Mouse (Mus musculus) heart, postnatal 14 days (tissue): ENCODE measurements at regions not wholly inside any gene's neighbourhood (a gene's known extent, or its start where the extent isn't known, plus 50 kb on each side); places are given as distances from the start of the nearest gene placed in this dataset.

Source experiments
- DNase-seq, 2 experiments: peaks; one replicate each; pipeline ENCODE4 v3.0.0; 2021 to 2022
- intact Hi-C: fragments of 180-260 bp; cut with DNase I; formaldehyde crosslinking; loops from one replicate; pipeline ENCODE4 v1.15.1; 2025

DNA sequence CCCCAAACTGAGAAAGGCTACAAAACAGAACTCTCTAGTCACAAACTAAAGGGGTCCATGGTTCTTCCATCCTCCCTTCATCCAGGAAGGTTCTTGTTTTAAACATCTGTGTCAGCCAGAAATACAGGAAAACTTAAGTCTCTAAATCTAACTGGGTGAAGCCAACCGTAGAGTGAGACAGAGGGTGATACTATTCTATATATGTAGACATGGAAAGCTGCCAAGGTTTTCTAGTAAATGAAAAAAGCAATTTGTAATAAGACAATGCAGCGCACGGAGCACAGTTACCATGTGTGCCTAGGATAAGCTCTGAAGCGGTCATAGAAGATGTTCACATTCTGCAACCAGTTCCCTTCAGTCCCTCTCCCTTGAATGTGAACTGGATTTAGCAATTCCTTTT, 55.4 kb downstream of the Ppp1r3c start:
- intact Hi-C loops, result no loop called here

GRCm38 (mm10) chr19:36680322-36680721, 56.1 kb downstream of the Ppp1r3c start:
- DNase-seq, result no peak
- intact Hi-C loops, result no loop called here

More for the DNA sequence above, 55.4 kb downstream of the Ppp1r3c start:
- DNase-seq, result no peak

- intact Hi-C loops, result loop anchor here (2.0 kb wide), 1 partner anchor 58 kb away; the partner anchor contains the start of gene Ppp1r3c
- peak; percentile 55 to 59 for DNase-seq
Observed at GRCm38 (mm10) chr19:36679028-36679820, 57.2 kb downstream of the Ppp1r3c start.

DNA sequence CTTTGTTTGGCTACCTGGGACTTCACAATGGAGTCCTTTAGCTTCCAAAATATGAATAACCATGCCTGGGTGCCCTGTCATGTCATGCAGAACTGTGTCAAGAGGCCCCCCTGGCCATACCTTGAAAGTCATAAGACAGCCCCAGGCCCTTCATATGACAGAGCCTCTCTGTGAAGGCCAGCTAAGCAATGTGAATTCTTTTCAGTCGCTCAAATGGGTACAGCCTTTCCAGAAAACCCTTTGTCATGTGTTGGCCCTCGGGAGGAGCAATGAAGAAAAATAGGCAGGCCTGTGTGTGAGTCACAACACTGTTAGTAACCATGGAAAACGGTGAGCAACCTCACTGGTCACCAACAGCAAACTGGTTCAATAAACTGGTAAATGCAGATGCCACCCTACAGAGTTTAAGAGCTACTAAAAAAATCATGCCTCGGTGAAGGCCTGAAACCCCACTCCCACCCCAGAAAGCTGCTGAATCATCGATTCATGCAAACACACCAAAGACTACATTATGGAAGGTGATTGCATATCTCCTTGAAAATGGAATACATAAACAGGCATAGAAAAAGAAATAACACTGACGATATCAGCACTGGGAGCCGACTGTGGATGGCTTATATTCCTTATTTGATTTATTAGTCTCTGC, 57.9 kb downstream of the Ppp1r3c start:
- intact Hi-C loops, result loop anchor here (2.0 kb wide), 1 partner anchor 58 kb away; the partner anchor contains the start of gene Ppp1r3c
- no peak for DNase-seq

GRCm38 (mm10) chr19:36677101-36678081, 59.1 kb downstream of the Ppp1r3c start:
- intact Hi-C loops, result loop anchor here (2.0 kb wide), 1 partner anchor 59 kb away; the partner anchor contains the start of gene Ppp1r3c
- DNase-seq, result peak in 1 of 2 experiments; percentile 69

- no peak for DNase-seq
- intact Hi-C loops, result loop anchor here (5.0 kb wide), 1 partner anchor 68 kb away; no protein-coding TSS in a partner anchor
Observed at GRCm38 (mm10) chr19:36674946-36675345, 61.5 kb downstream of the Ppp1r3c start.

DNA sequence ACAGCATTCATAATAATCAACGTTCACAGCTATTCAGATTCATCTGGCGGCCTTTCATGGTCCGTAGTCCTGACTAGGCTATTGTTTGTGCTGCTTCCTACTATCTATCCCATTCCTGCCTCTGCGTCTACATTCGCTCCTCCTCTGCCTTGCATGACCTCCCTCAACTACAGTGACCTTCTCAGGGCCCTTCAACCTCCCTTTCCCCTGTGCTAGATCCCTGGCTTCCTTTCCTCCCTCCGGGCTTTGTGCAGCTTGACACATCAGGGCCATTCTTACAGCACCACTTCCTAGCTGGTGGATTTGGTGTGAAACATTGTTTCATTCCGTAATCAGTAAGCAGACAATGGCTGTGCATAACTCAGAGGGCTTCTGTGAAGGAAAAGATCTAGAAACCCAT, 65.6 kb downstream of the Ppp1r3c start:
- intact Hi-C loops, result loop anchor here (5.0 kb wide), 1 partner anchor 64 kb away; no protein-coding TSS in a partner anchor
- DNase-seq, result no peak
